Mouse (Mus musculus) left cerebral cortex, adult 2 months (tissue): ENCODE measurements around the gene Abcf2. TPM values are rescaled to one million over a fixed set of nuclear protein-coding genes. Genes with fewer than 3 reads are reported as not detected.
"Not testable (repeated sequence)": the region's sequence is repeated elsewhere in the genome, so short reads cannot be mapped to it uniquely, and the experiment has no call there.

ENCODE experiments used
- DNase-seq, 2 experiments: peaks; one replicate each; pipeline ENCODE4 v3.0.0; 2021 to 2022; ENCODE audit warnings: low spot score in 2 of 2, mixed read lengths in 1 of 2; ENCODE audit errors: extremely low spot score in 1 of 2
- H3K27ac ChIP-seq: fragments of 200-600 bp; 2 replicates; pipeline ENCODE4 v1.8.1; 2022
- H3K4me3 ChIP-seq: fragments of 200-600 bp; 2 replicates; pipeline ENCODE4 v1.8.1; 2022
- CTCF ChIP-seq: fragments of 200-600 bp; IDR thresholded peaks from 2 replicates; pipeline ENCODE4 v1.8.1; 2022; ENCODE audit warnings: antibody characterized with exemption, mild to moderate bottlenecking, moderate library complexity
- intact Hi-C: fragments of 180-260 bp; cut with DNase I; formaldehyde crosslinking; loops from one replicate; pipeline ENCODE4 v1.15.1; 2025
- total RNA-seq, 2 experiments: library from RNA; stranded (reverse); gene quantifications; 2 replicates each; pipeline ENCODE4 v1.2.3; 2021

Gene Abcf2
- total RNA-seq, 2 experiments from 2014 or later = 82.4 to 89.0 TPM

GRCm38 (mm10) chr5:24575948-24576347, 1.3 kb downstream of the Abcf2 start:
- no peak overlapping the region for H3K27ac ChIP-seq
- no peak overlapping the region for H3K4me3 ChIP-seq
- DNase-seq = no peak
- no peak for TF ChIP-seq CTCF
- intact Hi-C loops = no loop called here

GRCm38 (mm10) chr5:24556709-24557108, 20.6 kb downstream of the Abcf2 start, which contains the start of gene 4931409K22Rik:
Gene 4931409K22Rik, minus strand, starts transcription at chr5:24556809.
- no peak within 1 kb of the TSS for H3K4me3 ChIP-seq
- no peak for TF ChIP-seq CTCF
- intact Hi-C loops = no loop called here
- DNase-seq = no peak
- H3K27ac ChIP-seq = no peak within 1 kb of the TSS

GRCm38 (mm10) chr5:24555335-24555734, 21.9 kb downstream of the Abcf2 start:
- H3K27ac ChIP-seq, intact Hi-C loops, H3K4me3 ChIP-seq, DNase-seq: not testable (repeated sequence)

- TF ChIP-seq CTCF = no peak
- intact Hi-C loops = no loop called here
- no peak overlapping the region for H3K4me3 ChIP-seq
- H3K27ac ChIP-seq = no peak overlapping the region
- no peak for DNase-seq
Measured at GRCm38 (mm10) chr5:24553621-24554244, 23.5 kb downstream of the Abcf2 start.

- H3K27ac ChIP-seq = no peak overlapping the region
Measured at GRCm38 (mm10) chr5:24551317-24551688, 26.0 kb downstream of the Abcf2 start.

GRCm38 (mm10) chr5:24550598-24551316, 26.5 kb downstream of the Abcf2 start:
- intact Hi-C loops = no loop called here
- no peak overlapping the region for H3K27ac ChIP-seq
- peak; percentile 64 to 70 for DNase-seq
- no peak overlapping the region for H3K4me3 ChIP-seq
- TF ChIP-seq CTCF = no peak

More at GRCm38 (mm10) chr5:24551317-24551688, 26.0 kb downstream of the Abcf2 start:
- intact Hi-C loops = no loop called here
- no peak for TF ChIP-seq CTCF
- DNase-seq = no peak
- H3K4me3 ChIP-seq = no peak overlapping the region

- no peak overlapping the region for H3K4me3 ChIP-seq
- intact Hi-C loops = no loop called here
- H3K27ac ChIP-seq = no peak overlapping the region
- DNase-seq = no peak
- no peak for TF ChIP-seq CTCF
Measured at GRCm38 (mm10) chr5:24542643-24543042, 34.6 kb downstream of the Abcf2 start.

- Histone ChIP-seq H3K27ac (no peak overlapping the region), H3K4me3 (no peak overlapping the region)
- no peak for TF ChIP-seq CTCF
- no peak for DNase-seq
- intact Hi-C loops = no loop called here
Measured at GRCm38 (mm10) chr5:24541144-24541569, 36.1 kb downstream of the Abcf2 start.

- DNase-seq = peak; percentile 28 to 35
- intact Hi-C loops = no loop called here
- no peak within 1 kb of the TSS for H3K4me3 ChIP-seq
- H3K27ac ChIP-seq = no peak within 1 kb of the TSS
- no peak for TF ChIP-seq CTCF
Measured at GRCm38 (mm10) chr5:24540387-24541143, 36.7 kb downstream of the Abcf2 start, which contains the start of gene Asb10. Gene Asb10, minus strand, starts transcription at chr5:24540978.

- H3K27ac ChIP-seq = no peak overlapping the region
- intact Hi-C loops = no loop called here
- DNase-seq = no peak
- no peak for TF ChIP-seq CTCF
- no peak overlapping the region for H3K4me3 ChIP-seq
Measured at GRCm38 (mm10) chr5:24539571-24540296, 37.5 kb downstream of the Abcf2 start.

- no peak for TF ChIP-seq CTCF
- Histone ChIP-seq H3K4me3 (no peak overlapping the region), H3K27ac (no peak overlapping the region)
- DNase-seq = no peak
- intact Hi-C loops = no loop called here
Measured at GRCm38 (mm10) chr5:24537618-24538017, 39.6 kb downstream of the Abcf2 start.
